Mouse (Mus musculus) embryonic facial prominence, embryonic 11.5 days (tissue): ENCODE data around the gene Slfn5. TPM values are rescaled to one million over a fixed set of nuclear protein-coding genes. Genes with fewer than 3 reads are reported as not detected.
"Not testable (repeated sequence)": the region's sequence is repeated elsewhere in the genome, so short reads cannot be mapped to it uniquely, and the experiment has no call there.

Experiments
- ATAC-seq: fragments of 200-750 bp; cut with Nextera tagmentation; replicated peaks from 2 replicates; pipeline ENCODE4 v1.8.0; 2017; ENCODE audit warnings: low read depth; ENCODE audit not compliant: insufficient number of reproducible peaks, low FRiP score, low TSS enrichment
- DNase-seq: peaks from one replicate; pipeline ENCODE4 v3.0.0-alpha.2; 2015; ENCODE audit warnings: low spot score
- H3K27ac ChIP-seq: fragments of 300-500 bp; sonication (generic); replicated peaks from 2 replicates; pipeline ENCODE4 v1.5.1; 2014; ENCODE audit warnings: mild to moderate bottlenecking, low read depth, low read length, control low read depth
- H3K27me3 ChIP-seq: fragments of 300-500 bp; sonication (generic); 2 replicates; pipeline ENCODE4 v1.6.1; 2014; ENCODE audit warnings: mild to moderate bottlenecking, low read length, moderate library complexity, mixed read lengths; ENCODE audit not compliant: control insufficient read depth, insufficient read depth
- H3K36me3 ChIP-seq: fragments of 300-500 bp; sonication (generic); replicated peaks from 2 replicates; pipeline ENCODE4 v1.6.1; 2014; ENCODE audit warnings: low read depth, mild to moderate bottlenecking, low read length, moderate library complexity, mixed read lengths; ENCODE audit not compliant: control insufficient read depth, insufficient read depth
- H3K4me1 ChIP-seq: fragments of 300-500 bp; sonication (generic); 2 replicates; pipeline ENCODE4 v1.6.1; 2014; ENCODE audit warnings: low read length, mixed read lengths; ENCODE audit not compliant: control insufficient read depth, insufficient read depth
- H3K4me2 ChIP-seq: fragments of 300-500 bp; sonication (generic); 2 replicates; pipeline ENCODE4 v1.6.1; 2014; ENCODE audit warnings: low read depth, mild to moderate bottlenecking, control low read depth, low read length, moderate library complexity
- H3K4me3 ChIP-seq: fragments of 300-500 bp; sonication (generic); 2 replicates; pipeline ENCODE4 v1.5.1; 2014; ENCODE audit warnings: low read depth, low read length, control low read depth
- H3K9ac ChIP-seq: fragments of 300-500 bp; sonication (generic); replicated peaks from 2 replicates; pipeline ENCODE4 v1.6.1; 2014; ENCODE audit warnings: mild to moderate bottlenecking, control low read depth, low read length
- H3K9me3 ChIP-seq: fragments of 300-500 bp; sonication (generic); replicated peaks from 2 replicates; pipeline ENCODE4 v1.6.1; 2016; ENCODE audit warnings: mild to moderate bottlenecking, low read length, inconsistent platforms, mixed read lengths; ENCODE audit not compliant: control insufficient read depth
- WGBS: fragments of 180-500 bp; shearing (Covaris S2); extraction: QIAGEN DNeasy Blood & Tissue Kit; methylation state at CpG from one replicate; pipeline ENCODE4 v1.1.7; 2014; 5-methylcytosine and 5-hydroxymethylcytosine counted together
- polyA plus RNA-seq: library from polyadenylated mRNA; unstranded; fragments of >200 nt; fragmentation: Nextera tagmentation; extraction: Ambion mirVana; gene quantifications from 2 replicates; pipeline ENCODE4 v1.2.1, GENCODE M21; 2014

Slfn5 gene
- polyA plus RNA-seq, 1 experiment from 2014 or later: 0.90 TPM

DNA sequence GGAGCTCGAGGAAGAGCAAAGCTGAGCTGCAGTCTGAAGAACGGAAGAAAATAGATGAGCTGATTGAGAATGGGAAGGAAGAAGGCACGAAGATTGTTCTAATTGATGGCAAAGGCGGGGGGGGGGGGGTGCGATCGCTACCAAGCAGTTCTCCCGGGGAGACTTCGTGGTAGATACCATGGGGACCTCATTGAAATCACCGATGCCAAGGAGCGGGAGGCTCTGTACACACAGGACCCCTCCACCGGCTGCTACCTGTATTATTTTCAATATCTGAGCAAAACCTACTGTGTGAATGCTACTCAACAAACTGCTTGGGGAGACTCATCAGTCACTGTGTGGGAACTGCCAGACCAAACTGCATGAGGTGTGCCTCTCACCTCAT is 20.4 kb downstream of the Slfn5 start:
- Histone ChIP-seq H3K4me3 (no peak overlapping the region), H3K9ac (no peak overlapping the region), H3K4me2 (no peak overlapping the region; the same call in 1 of the 2 replicates), H3K4me1 (no peaks in the 10 kb centered on the region), H3K9me3 (no peaks in the 10 kb centered on the region), H3K27me3 (no peaks in the 10 kb centered on the region), H3K36me3 (no peaks in the 10 kb centered on the region), H3K27ac (no peak overlapping the region)
- no peak for ATAC-seq
- 77% methylated on average over 7 of the region's 11 CpGs for whole genome bisulfite sequencing
- DNase-seq: no peak

DNA sequence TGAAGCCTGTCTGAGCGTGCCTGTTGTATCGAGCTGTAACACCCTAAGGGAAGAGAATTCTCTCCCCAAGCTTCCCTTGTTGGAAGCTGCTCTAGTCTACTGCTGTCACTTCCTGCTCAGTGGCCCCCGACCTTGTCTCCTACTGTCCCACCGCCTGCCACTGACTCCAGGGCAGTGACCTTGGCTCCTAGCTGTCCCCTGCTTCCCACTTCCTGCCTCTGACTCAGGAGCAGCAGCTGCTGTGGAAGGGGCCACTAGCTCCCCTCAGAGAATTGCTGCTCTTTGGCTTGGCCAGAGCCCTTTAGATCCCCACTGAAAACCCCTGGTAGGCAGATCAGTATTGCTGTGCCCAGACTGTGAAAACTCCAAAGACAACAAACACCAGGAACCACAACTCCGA is 22.8 kb downstream of the Slfn5 start:
- Histone ChIP-seq H3K9me3 (no peaks in the 10 kb centered on the region), H3K4me2 (no peak overlapping the region), H3K27ac (no peak overlapping the region), H3K4me3 (no peak overlapping the region), H3K9ac (no peak overlapping the region), H3K27me3 (no peaks in the 10 kb centered on the region), H3K4me1 (no peaks in the 10 kb centered on the region), H3K36me3 (no peaks in the 10 kb centered on the region)
- DNase-seq (no peak), ATAC-seq (no peak)
- WGBS: 30% methylated on average over 5 of the region's 5 CpGs

DNA sequence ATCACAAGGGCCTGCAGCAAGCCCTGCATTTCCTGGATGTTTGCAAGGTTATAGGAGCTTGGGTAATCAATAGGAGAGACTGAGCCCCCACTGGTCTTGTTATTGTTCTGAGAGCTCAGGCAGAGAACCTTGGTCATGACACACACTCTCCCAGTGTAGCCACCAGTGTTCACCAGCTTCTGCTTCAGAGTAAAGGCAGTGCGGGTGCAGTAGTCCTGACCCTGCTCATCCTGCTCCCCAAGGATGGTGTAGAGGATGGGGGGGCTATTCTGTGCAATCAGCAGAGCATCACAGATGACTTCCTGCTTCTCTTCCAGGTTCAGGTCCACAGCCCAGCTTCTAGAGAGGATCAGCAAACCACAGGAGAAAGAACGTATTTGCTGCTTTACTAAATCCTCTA is 31.3 kb downstream of the Slfn5 start:
- 84% methylated on average over 2 of the region's 2 CpGs for WGBS

DNA sequence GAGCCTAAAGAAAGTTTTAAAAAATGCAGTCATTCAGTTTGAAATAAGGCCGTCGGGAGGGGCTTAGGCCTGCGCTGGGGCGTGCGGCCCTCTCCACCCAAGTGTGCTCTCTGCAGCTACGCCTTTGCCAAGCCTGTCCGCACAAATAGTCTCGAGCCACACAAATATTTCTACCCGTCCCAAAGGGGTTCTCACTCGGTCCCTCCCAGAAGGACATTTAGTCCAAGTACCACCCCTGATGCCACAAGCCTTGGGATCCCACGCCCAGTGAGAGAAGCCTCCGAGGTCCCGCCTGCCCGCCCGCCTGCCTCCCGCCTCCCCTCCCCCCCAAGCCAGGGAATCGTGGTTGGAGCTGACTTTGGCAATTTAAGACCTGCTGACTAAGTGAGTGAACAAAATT is 32.0 kb downstream of the Slfn5 start:
- Histone ChIP-seq H3K4me2 (no peak overlapping the region), H3K4me3 (no peak overlapping the region), H3K9ac (no peak overlapping the region), H3K36me3 (no peaks in the 10 kb centered on the region), H3K27ac (no peak overlapping the region), H3K27me3 (no peaks in the 10 kb centered on the region), H3K9me3 (no peaks in the 10 kb centered on the region), H3K4me1 (no peaks in the 10 kb centered on the region)
- 84% methylated on average over 17 of the region's 17 CpGs for WGBS
- no peak for DNase-seq
- ATAC-seq: no peak

More for the DNA sequence above, 31.3 kb downstream of the Slfn5 start:
- not testable (repeated sequence) for ATAC-seq, H3K9ac ChIP-seq, H3K36me3 ChIP-seq, H3K4me1 ChIP-seq, H3K4me2 ChIP-seq, H3K9me3 ChIP-seq, DNase-seq, H3K27ac ChIP-seq, H3K4me3 ChIP-seq, H3K27me3 ChIP-seq

DNA sequence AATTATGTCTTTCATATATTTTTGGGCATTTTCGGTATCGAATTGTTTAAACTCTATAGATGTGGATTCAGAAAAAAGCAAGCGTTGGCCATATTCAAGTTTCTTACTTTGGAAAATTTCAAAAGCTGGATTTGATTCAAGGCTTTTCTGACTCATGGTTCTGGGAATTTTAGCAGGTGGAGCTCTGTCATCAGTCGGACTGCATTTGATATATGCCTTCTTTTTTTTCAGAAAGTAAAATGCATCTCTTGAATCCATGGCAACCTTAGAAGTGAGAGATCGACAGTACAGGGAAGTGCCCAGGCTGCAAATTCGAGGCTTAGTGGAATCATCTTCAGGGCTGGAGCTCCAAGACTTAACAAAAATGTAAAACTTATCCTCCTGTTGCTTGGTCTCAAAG is 36.5 kb downstream of the Slfn5 start:
- H3K27me3 ChIP-seq: no peaks in the 10 kb centered on the region
- H3K9ac ChIP-seq: no peak overlapping the region
- no peaks in the 10 kb centered on the region for H3K9me3 ChIP-seq
- ATAC-seq: no peak
- no peak overlapping the region for H3K27ac ChIP-seq
- no peak for DNase-seq
- H3K4me3 ChIP-seq: no peak overlapping the region
- no peaks in the 10 kb centered on the region for H3K4me1 ChIP-seq
- no peak overlapping the region for H3K4me2 ChIP-seq
- 84% methylated on average over 6 of the region's 6 CpGs for WGBS
- H3K36me3 ChIP-seq: no peaks in the 10 kb centered on the region

DNA sequence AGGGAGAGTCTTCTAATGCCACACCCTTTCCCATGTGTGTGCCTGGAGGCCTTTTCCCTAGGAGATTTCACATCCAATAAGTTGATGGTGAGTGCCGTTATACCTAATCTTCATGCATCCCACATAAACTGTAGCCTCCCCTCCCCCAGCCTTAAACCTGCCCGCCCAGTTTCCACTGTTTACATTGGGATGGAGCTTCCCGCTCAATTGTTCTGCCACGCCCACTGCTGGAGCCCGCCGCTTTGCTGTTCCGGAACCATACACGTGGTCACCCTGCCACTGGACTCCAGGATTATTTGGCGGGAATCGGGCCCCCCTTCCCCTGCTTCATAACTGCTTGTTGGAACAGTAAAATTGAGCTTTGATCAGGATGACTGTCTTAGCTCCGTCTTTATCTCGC is 38.2 kb downstream of the Slfn5 start:
- Histone ChIP-seq H3K9me3 (no peaks in the 10 kb centered on the region), H3K27ac (no peak overlapping the region), H3K4me1 (no peaks in the 10 kb centered on the region), H3K9ac (no peak overlapping the region), H3K36me3 (no peaks in the 10 kb centered on the region), H3K4me2 (peak overlapping the region; percentile 6; the same call in 1 of the 2 replicates), H3K27me3 (no peaks in the 10 kb centered on the region), H3K4me3 (no peak overlapping the region)
- DNase-seq (peak; percentile 50), ATAC-seq (no peak)
- 31% methylated on average over 12 of the region's 12 CpGs for WGBS

DNA sequence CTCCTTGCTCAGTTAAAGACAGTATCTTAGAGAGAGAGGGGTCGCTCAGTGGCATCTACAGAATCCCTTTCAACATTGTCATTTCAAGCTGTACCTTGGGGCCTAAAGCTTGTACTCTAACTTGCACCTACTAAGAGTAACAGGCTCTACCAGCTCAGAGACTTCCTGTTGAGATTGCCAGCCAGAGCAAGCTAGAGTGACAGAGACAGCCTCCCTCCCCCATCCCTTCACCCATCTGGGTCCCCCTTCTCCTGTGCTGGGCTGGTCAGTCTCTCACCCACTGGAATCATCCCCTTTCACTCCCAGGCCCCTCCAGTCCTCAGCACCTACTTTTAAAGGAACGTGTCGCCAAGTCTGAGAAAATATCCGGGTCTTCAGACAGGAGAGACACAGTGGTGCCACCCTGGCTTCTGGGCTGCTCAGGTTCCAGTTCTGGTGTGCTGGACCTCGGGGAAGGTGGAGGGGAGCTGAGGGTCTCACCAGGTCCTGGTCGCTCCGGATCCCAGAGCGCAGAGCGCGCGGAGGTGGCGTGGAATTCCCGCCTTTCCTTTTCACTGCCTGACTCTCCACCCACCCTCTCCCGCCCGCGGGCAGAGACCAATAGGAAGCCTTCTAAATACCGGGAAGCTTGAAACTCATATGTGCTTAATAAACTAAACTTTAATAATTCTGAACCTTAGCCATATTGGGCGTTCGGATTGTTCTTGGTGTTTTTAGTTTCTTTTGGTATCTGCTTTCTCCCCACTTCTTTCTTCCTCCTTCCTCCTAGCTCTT is 39.6 kb downstream of the Slfn5 start:
- not testable (repeated sequence) for H3K27me3 ChIP-seq, H3K9me3 ChIP-seq, H3K36me3 ChIP-seq, H3K27ac ChIP-seq, H3K4me1 ChIP-seq
- WGBS: 8% methylated on average over 19 of the region's 19 CpGs
- Histone ChIP-seq H3K4me2 (peak overlapping the region; percentile 51), H3K9ac (peak overlapping the region; percentile 47), H3K4me3 (peak overlapping the region; percentile 24)
- ATAC-seq: peak; percentile 65; the same call in 1 of the 2 replicates
- peak; percentile 76 for DNase-seq

DNA sequence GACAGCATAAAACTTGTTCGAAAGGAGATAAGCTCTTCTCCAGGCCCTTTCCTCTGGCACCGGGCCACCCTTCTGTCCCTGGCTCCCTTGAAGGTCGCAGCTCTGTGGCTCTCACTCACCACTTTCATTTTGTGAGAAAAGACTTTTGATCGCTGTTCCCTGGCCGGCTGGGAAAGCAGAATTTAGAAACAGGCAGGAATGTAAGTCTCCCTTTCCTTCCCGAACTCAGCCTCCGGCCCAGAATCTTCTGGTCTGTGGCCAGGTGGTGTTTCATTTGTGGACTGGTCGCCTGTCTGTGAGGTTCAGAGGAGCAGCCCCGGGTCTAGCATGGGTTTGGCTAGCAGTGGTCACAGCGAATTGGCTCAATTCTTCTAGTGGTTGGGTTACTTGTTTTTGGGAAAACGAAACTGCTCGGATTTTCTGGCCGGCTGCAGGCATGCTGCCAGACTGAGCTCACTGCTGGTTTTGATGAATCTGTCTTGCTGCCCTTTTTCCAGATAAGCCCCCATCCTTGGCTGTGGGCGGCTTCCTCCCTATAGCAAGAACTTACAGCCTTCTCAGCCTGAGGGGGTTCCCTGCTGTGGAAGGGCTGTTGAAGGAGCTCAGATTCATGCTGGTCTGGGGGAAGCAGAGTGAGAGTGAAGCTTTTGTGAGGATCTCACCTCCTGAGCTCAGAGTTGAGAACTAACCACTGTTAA is 40.5 kb downstream of the Slfn5 start, which contains the start of gene Slfn9:
Gene Slfn9 (minus strand): TSS at position 362 of the 698 bp plus-strand sequence.
- H3K9ac ChIP-seq: peak within 1 kb of the TSS; percentile 47
- H3K4me2 ChIP-seq: peak within 1 kb of the TSS; percentile 51
- ATAC-seq: no peak
- H3K27ac ChIP-seq: no peak within 1 kb of the TSS
- H3K27me3 ChIP-seq: no peaks in the 10 kb centered on the region
- peak; percentile 51 for DNase-seq
- no peaks in the 10 kb centered on the region for H3K36me3 ChIP-seq
- H3K4me3 ChIP-seq: peak within 1 kb of the TSS; percentile 24
- 6% methylated on average over 14 of the region's 14 CpGs for WGBS
- H3K9me3 ChIP-seq: no peaks in the 10 kb centered on the region
- H3K4me1 ChIP-seq: no peaks in the 10 kb centered on the region
